Mouse (Mus musculus) stomach, postnatal 0 days (tissue): ENCODE data around the gene Nol12. TPM values are rescaled to one million over a fixed set of nuclear protein-coding genes. Genes with fewer than 3 reads are reported as not detected.
A peak's percentile ranks its signal among the peaks of the same experiment; 100 is the strongest.

Experiments used
- ATAC-seq: fragments of 200-750 bp; cut with Nextera tagmentation; 2 replicates; pipeline ENCODE4 v1.8.0; 2017; ENCODE audit not compliant: low FRiP score, low TSS enrichment
- DNase-seq: peaks from one replicate; pipeline ENCODE4 v3.0.0-alpha.2; 2016; ENCODE audit warnings: low spot score
- H3K27ac ChIP-seq: fragments of 300-500 bp; sonication (generic); replicated peaks from 2 replicates; pipeline ENCODE4 v1.5.1; 2014; ENCODE audit warnings: mild to moderate bottlenecking, control low read depth
- H3K27me3 ChIP-seq: fragments of 300-500 bp; sonication (generic); 2 replicates; pipeline ENCODE4 v1.6.1; 2014; ENCODE audit warnings: low read length; ENCODE audit not compliant: control insufficient read depth, insufficient read depth
- H3K36me3 ChIP-seq: fragments of 300-500 bp; sonication (generic); 2 replicates; pipeline ENCODE4 v1.6.1; 2014; ENCODE audit warnings: low read length, mixed read lengths; ENCODE audit not compliant: control insufficient read depth, insufficient read depth
- H3K4me1 ChIP-seq: fragments of 300-500 bp; sonication (generic); replicated peaks from 2 replicates; pipeline ENCODE4 v1.6.1; 2014; ENCODE audit warnings: antibody characterized with exemption; ENCODE audit not compliant: control insufficient read depth, insufficient read depth
- H3K4me2 ChIP-seq: fragments of 300-500 bp; sonication (generic); replicated peaks from 2 replicates; pipeline ENCODE4 v1.6.1; 2014; ENCODE audit warnings: low read depth, mild to moderate bottlenecking, control low read depth, moderate library complexity
- H3K4me3 ChIP-seq: fragments of 300-500 bp; sonication (generic); 2 replicates; pipeline ENCODE4 v1.5.1; 2014; ENCODE audit warnings: low read depth, low read length, control low read depth
- H3K9ac ChIP-seq: fragments of 300-500 bp; sonication (generic); 2 replicates; pipeline ENCODE4 v1.6.1; 2014; ENCODE audit warnings: mild to moderate bottlenecking, low read length, control low read depth, mixed read lengths
- H3K9me3 ChIP-seq: fragments of 300-500 bp; sonication (generic); 2 replicates; pipeline ENCODE4 v1.6.1; 2016; ENCODE audit warnings: low read length; ENCODE audit not compliant: control insufficient read depth
- CTCF ChIP-seq: IDR thresholded peaks from 2 replicates; pipeline ENCODE4 v1.5.1; 2016; ENCODE audit warnings: antibody characterized with exemption, low read depth, mild to moderate bottlenecking, moderate library complexity
- EP300 ChIP-seq: optimal IDR thresholded peaks from 2 replicates; pipeline ENCODE3; 2016; ENCODE audit warnings: antibody characterized with exemption
- whole genome bisulfite sequencing: fragments of 180-500 bp; shearing (Covaris S2); extraction: QIAGEN DNeasy Blood & Tissue Kit; methylation state at CpG from one replicate; pipeline ENCODE4 v1.1.7; 2014; 5-methylcytosine and 5-hydroxymethylcytosine counted together
- microRNA-seq: library from miRNA; unstranded; fragments of <30 nt; microRNA quantifications from one replicate; pipeline ENCODE4, GENCODE M21; 2016
- polyA plus RNA-seq: library from polyadenylated mRNA; unstranded; fragments of >200 nt; fragmentation: Nextera tagmentation; extraction: Ambion mirVana; gene quantifications from 2 replicates; pipeline ENCODE4 v1.2.1, GENCODE M21; 2015

Nol12 gene
- polyA plus RNA-seq, 1 experiment from 2014 or later: 36.4 TPM

- no peak for DNase-seq
- no peak for TF ChIP-seq EP300
- no peak for TF ChIP-seq CTCF
Observed at GRCm38 (mm10) chr15:78990970-78991525, 56.3 kb downstream of the Nol12 start.

GRCm38 (mm10) chr15:78992235-78992634 lies 57.5 kb downstream of the Nol12 start:
- no peaks in the 10 kb centered on the region for H3K27me3 ChIP-seq
- H3K9ac ChIP-seq: no peak overlapping the region
- no peak overlapping the region for H3K4me2 ChIP-seq
- H3K27ac ChIP-seq: no peak overlapping the region
- no peaks in the 10 kb centered on the region for H3K4me1 ChIP-seq
- H3K36me3 ChIP-seq: peaks cover 37% of the 10 kb centered on the region
- peak; percentile 57 for TF ChIP-seq CTCF
- no peak for TF ChIP-seq EP300
- 91% methylated on average over 7 of the region's 7 CpGs for whole genome bisulfite sequencing
- ATAC-seq (no peak), DNase-seq (no peak)
- H3K4me3 ChIP-seq: no peak overlapping the region
- no peaks in the 10 kb centered on the region for H3K9me3 ChIP-seq

More at GRCm38 (mm10) chr15:78990970-78991525, 56.3 kb downstream of the Nol12 start:
- peaks cover 34% of the 10 kb centered on the region for H3K36me3 ChIP-seq
- no peak for ATAC-seq
- H3K27me3 ChIP-seq: no peaks in the 10 kb centered on the region
- 95% methylated on average over 25 of the region's 25 CpGs for WGBS
- H3K4me2 ChIP-seq: no peak overlapping the region
- no peaks in the 10 kb centered on the region for H3K4me1 ChIP-seq
- H3K27ac ChIP-seq: no peak overlapping the region
- no peak overlapping the region for H3K4me3 ChIP-seq
- no peak overlapping the region for H3K9ac ChIP-seq
- no peaks in the 10 kb centered on the region for H3K9me3 ChIP-seq

GRCm38 (mm10) chr15:78992925-78993324 lies 58.2 kb downstream of the Nol12 start:
- ATAC-seq (no peak), DNase-seq (no peak)
- Histone ChIP-seq H3K4me2 (no peak overlapping the region), H3K36me3 (peaks cover 37% of the 10 kb centered on the region), H3K4me1 (no peaks in the 10 kb centered on the region), H3K27me3 (no peaks in the 10 kb centered on the region), H3K27ac (no peak overlapping the region), H3K9ac (no peak overlapping the region), H3K9me3 (no peaks in the 10 kb centered on the region), H3K4me3 (no peak overlapping the region)
- WGBS: 96% methylated on average over 24 of the region's 24 CpGs
- TF ChIP-seq EP300 (no peak), CTCF (no peak)

Small RNA genes lying within 50 kb of the gene (microRNA-seq; reads per million reads assigned to microRNA genes)
- not detected for gene Mir6955

Other genes with a start within 250 kb of the Nol12 start
- gene Elfn2, start 216.2 kb upstream of the Nol12 start, polyA plus RNA-seq: 0.06 and 0.11 TPM in 2 replicates
- 5.6 and 7.2 TPM in 2 replicates for gene Mfng, start 161.5 kb upstream of the Nol12 start, polyA plus RNA-seq
- 2.4 and 2.8 TPM in 2 replicates for gene Card10, start 131.9 kb upstream of the Nol12 start, polyA plus RNA-seq
- 37.7 and 45.4 TPM in 2 replicates for gene Cdc42ep1, start 92.3 kb upstream of the Nol12 start, polyA plus RNA-seq
- 39.4 and 39.5 TPM in 2 replicates for gene Lgals2, start 79.4 kb upstream of the Nol12 start, polyA plus RNA-seq
- gene Gga1, start 57.7 kb upstream of the Nol12 start, polyA plus RNA-seq: 35.6 and 39.3 TPM in 2 replicates
- 0.27 and 0.28 TPM in 2 replicates for gene Gm49510, start 35.3 kb upstream of the Nol12 start, polyA plus RNA-seq
- 22.7 and 27.4 TPM in 2 replicates for gene Sh3bp1, start 35.2 kb upstream of the Nol12 start, polyA plus RNA-seq
- gene Pdxp, start 21.0 kb upstream of the Nol12 start, polyA plus RNA-seq: 4.1 and 4.3 TPM in 2 replicates
- gene Lgals1, start 8.2 kb upstream of the Nol12 start, polyA plus RNA-seq: 1,326 and 1,632 TPM in 2 replicates
- 22.4 and 30.6 TPM in 2 replicates for gene Triobp, start 12.8 kb downstream of the Nol12 start, polyA plus RNA-seq
- 285 and 309 TPM in 2 replicates for gene H1f0, start 93.5 kb downstream of the Nol12 start, polyA plus RNA-seq
- 0.31 and 0.34 TPM in 2 replicates for gene Galr3, start 107.0 kb downstream of the Nol12 start, polyA plus RNA-seq
- 27.1 and 28.0 TPM in 2 replicates for gene Ankrd54, start 128.0 kb downstream of the Nol12 start, polyA plus RNA-seq
- 132 and 135 TPM in 2 replicates for gene Eif3l, start 140.2 kb downstream of the Nol12 start, polyA plus RNA-seq
- gene Micall1, start 174.0 kb downstream of the Nol12 start, polyA plus RNA-seq: 7.0 and 7.8 TPM in 2 replicates
- gene Polr2f, start 206.1 kb downstream of the Nol12 start, polyA plus RNA-seq: 308 and 320 TPM in 2 replicates
- gene 1700088E04Rik, start 206.3 kb downstream of the Nol12 start, polyA plus RNA-seq: 6.4 and 7.9 TPM in 2 replicates
- 3.6 and 3.9 TPM in 2 replicates for gene Sox10, start 230.3 kb downstream of the Nol12 start, polyA plus RNA-seq